Mouse (Mus musculus) hindbrain, embryonic 10.5 days (tissue): ENCODE results near the gene Kdm2b. TPM values are rescaled to one million over a fixed set of nuclear protein-coding genes. Genes with fewer than 3 reads are reported as not detected.

Experiments
- DNase-seq: peaks from one replicate; pipeline ENCODE4 v3.0.0-alpha.2; 2017; ENCODE audit warnings: low spot score
- H3K27ac ChIP-seq: fragments of 300-500 bp; sonication (generic); 2 replicates; pipeline ENCODE4 v1.5.1; 2016; ENCODE audit warnings: mild to moderate bottlenecking, moderate library complexity
- H3K27me3 ChIP-seq: fragments of 300-500 bp; sonication (generic); 2 replicates; pipeline ENCODE4 v1.6.1; 2016; ENCODE audit warnings: mild to moderate bottlenecking; ENCODE audit not compliant: poor library complexity, insufficient read depth, severe bottlenecking
- H3K36me3 ChIP-seq: fragments of 300-500 bp; sonication (generic); 2 replicates; pipeline ENCODE4 v1.6.1; 2016; ENCODE audit warnings: mild to moderate bottlenecking, moderate library complexity
- H3K4me1 ChIP-seq: fragments of 300-500 bp; sonication (generic); replicated peaks from 2 replicates; pipeline ENCODE4 v1.6.1; 2016; ENCODE audit warnings: mild to moderate bottlenecking
- H3K4me3 ChIP-seq: fragments of 300-500 bp; sonication (generic); 2 replicates; pipeline ENCODE4 v1.5.1; 2016; ENCODE audit warnings: mild to moderate bottlenecking, moderate library complexity
- H3K9me3 ChIP-seq: fragments of 300-500 bp; sonication (generic); 2 replicates; pipeline ENCODE4 v1.6.1; 2016; ENCODE audit warnings: mild to moderate bottlenecking, moderate library complexity
- WGBS: fragments of 180-500 bp; shearing (Covaris S2); methylation state at CpG from one replicate; pipeline ENCODE4 v1.1.7; 2016; 5-methylcytosine and 5-hydroxymethylcytosine counted together
- polyA plus RNA-seq: library from polyadenylated mRNA; unstranded; fragments of >200 nt; fragmentation: Nextera tagmentation; extraction: Ambion mirVana; gene quantifications from 2 replicates; pipeline ENCODE4 v1.2.1, GENCODE M21; 2016

Kdm2b gene
- polyA plus RNA-seq, 1 experiment from 2014 or later = 92.4 TPM

DNA sequence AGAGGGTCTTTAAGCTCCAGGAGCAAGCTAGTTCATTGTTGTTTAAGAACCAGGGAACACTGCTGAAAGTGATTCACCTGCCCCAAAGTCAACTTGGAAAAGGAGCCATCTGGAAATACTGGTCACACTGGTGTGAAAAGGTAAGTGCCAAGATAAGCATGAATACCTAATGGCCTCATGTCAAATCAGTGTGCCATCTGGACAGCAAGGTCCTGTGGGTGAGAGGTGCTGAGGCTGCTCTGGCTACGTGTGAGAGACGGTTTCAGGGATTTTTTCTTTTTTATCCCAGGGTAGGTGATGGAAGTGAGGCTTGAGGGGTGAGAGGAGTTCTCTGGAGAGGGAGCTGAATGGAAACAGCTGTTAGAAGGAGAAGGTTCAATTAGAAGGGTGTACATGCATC is 116.0 kb downstream of the Kdm2b start:
- H3K36me3 ChIP-seq = peaks cover 86% of the 10 kb centered on the region
- no peaks in the 10 kb centered on the region for H3K9me3 ChIP-seq
- no peaks in the 10 kb centered on the region for H3K4me1 ChIP-seq
- WGBS = 89% methylated on average over 2 of the region's 2 CpGs
- H3K27me3 ChIP-seq = no peaks in the 10 kb centered on the region
- H3K27ac ChIP-seq = no peak overlapping the region
- no peak overlapping the region for H3K4me3 ChIP-seq
- no peak for DNase-seq

DNA sequence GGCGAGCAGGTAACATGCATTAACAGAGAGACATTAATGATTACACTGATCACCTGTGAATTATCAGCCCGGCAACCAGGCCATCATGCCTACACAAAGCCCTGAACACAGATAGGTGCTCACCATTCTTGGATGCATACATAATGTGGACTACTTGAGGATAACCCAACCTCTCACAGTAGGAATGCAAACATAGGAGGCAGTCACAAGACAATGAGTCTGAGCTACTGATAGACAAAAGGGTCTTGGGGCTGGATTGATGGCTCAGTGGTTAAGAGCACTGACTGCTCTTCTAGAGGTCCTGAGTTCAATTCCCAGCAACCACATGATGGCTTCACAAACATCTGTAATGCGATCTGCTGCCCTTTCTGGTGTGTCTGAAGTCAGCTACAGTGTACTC is 117.0 kb downstream of the Kdm2b start:
- H3K4me3 ChIP-seq = no peak overlapping the region
- peaks cover 86% of the 10 kb centered on the region for H3K36me3 ChIP-seq
- H3K27me3 ChIP-seq = no peaks in the 10 kb centered on the region
- no peak for DNase-seq
- H3K9me3 ChIP-seq = no peaks in the 10 kb centered on the region
- no peak overlapping the region for H3K27ac ChIP-seq
- H3K4me1 ChIP-seq = no peaks in the 10 kb centered on the region
- WGBS = 92% methylated on average over 3 of the region's 3 CpGs

DNA sequence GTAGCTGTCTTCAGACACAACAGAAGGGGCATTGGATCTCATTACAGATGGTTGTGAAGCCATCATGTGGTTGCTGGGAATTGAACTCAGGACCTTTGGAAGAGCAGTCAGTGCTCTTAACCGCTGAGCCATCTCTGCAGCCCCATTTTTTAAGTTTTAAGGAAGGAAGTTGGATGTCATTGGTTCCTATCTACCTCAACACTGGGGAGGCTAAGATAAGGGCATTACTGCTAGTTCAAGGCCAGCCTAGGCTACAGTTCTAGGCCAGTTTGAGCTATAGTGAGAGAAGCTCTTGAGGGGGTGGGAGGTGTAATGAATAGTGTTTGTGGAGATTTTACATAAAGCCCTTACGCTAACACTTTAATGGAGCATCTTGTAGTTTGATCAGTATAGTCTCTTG is 126.6 kb downstream of the Kdm2b start:
- WGBS = 94% methylated on average over 2 of the region's 2 CpGs
- Histone ChIP-seq H3K27me3 (no peaks in the 10 kb centered on the region), H3K36me3 (peaks cover 82% of the 10 kb centered on the region)

GRCm38 (mm10) chr5:122855858-122856257 is 133.8 kb downstream of the Kdm2b start:
- Histone ChIP-seq H3K27me3 (no peaks in the 10 kb centered on the region), H3K36me3 (peaks cover 32% of the 10 kb centered on the region), H3K4me3 (no peak overlapping the region), H3K9me3 (no peaks in the 10 kb centered on the region), H3K4me1 (peaks cover 11% of the 10 kb centered on the region), H3K27ac (no peak overlapping the region)
- DNase-seq = no peak
- WGBS = 87% methylated on average over 3 of the region's 3 CpGs

More for the DNA sequence above, 126.6 kb downstream of the Kdm2b start:
- DNase-seq = no peak
- no peaks in the 10 kb centered on the region for H3K4me1 ChIP-seq
- H3K9me3 ChIP-seq = no peaks in the 10 kb centered on the region
- H3K4me3 ChIP-seq = no peak overlapping the region
- no peak overlapping the region for H3K27ac ChIP-seq

DNA sequence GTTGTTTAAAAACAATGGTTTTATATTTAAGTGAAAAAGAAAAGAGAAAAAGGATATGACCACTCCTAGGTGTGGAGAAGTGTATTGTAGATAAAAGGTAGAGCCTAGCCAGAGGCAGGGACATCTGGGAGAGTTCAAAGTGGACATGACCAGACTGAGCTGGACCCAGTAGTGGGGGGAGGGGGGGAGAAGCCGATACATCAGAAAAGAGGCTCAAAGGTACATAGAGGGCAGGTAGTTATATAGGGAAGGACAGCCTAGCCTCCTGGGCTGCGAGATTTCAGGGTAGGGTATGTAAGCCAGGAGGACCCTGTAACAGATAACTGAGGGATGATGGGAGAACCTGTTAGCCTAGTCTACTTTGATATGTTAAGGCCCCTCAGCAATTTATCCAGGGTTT is 137.0 kb downstream of the Kdm2b start:
- H3K4me1 ChIP-seq = peaks cover 23% of the 10 kb centered on the region
- no peak for DNase-seq

GRCm38 (mm10) chr5:122850319-122851002 is 139.2 kb downstream of the Kdm2b start:
- H3K27ac ChIP-seq = peak overlapping the region; percentile 98
- 0 out of 2 replicates have a peak, but pooled peaks cover 4% of the 10 kb centered on the region for H3K36me3 ChIP-seq
- H3K27me3 ChIP-seq = no peaks in the 10 kb centered on the region
- DNase-seq = no peak
- H3K4me1 ChIP-seq = peaks cover 23% of the 10 kb centered on the region
- peak overlapping the region; percentile 93 for H3K4me3 ChIP-seq
- no peaks in the 10 kb centered on the region for H3K9me3 ChIP-seq
- 1% methylated on average over 38 of the region's 38 CpGs for WGBS

More for the DNA sequence above, 137.0 kb downstream of the Kdm2b start:
- WGBS = 88% methylated on average over 2 of the region's 2 CpGs
- peaks cover 21% of the 10 kb centered on the region for H3K36me3 ChIP-seq
- H3K4me3 ChIP-seq = no peak overlapping the region
- H3K27me3 ChIP-seq = no peaks in the 10 kb centered on the region
- H3K9me3 ChIP-seq = no peaks in the 10 kb centered on the region
- no peak overlapping the region for H3K27ac ChIP-seq

DNA sequence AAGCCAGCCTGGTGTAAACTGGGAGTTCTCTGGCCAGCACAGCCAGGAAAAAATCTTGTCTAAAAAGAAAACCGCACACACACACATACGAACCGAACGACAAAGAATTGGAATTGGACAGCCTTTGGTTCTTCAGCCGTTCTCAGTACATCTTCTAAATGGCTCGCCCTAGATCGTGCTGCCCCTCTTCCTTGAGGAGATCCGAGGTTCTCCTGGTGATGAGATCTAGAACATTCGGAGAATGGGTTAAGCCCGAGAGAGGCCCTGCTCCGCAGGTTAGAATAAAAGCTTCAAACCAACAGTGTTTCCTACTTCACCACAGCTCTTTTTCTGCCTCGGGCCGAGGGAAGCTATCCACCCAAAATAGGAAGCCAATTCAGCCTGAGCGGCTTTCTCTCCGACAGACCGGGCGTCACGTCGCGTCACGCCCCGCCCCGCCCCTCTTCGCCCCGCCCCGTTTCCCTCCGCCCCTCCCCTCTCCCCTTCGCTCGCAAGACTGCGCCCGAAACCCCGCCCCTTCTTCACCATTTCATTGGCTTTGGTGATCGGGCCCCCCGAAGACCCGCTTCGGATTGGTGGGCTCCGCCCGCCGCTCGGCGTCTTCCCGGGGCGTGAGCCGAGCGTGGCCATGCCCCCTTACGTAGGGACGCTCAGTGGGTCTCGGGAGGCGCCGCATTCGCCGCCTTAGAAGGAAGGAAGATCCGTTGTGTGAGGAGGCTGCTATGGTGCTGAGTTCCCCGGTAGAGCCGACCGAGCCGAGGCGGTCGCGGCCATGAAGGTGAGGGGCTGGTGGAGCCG is 139.9 kb downstream of the Kdm2b start, which contains the start of gene Rnf34:
Gene Rnf34, plus strand, starts transcription at position 528 of the 798 bp plus-strand sequence.
- no peaks in the 10 kb centered on the region for H3K9me3 ChIP-seq
- H3K4me1 ChIP-seq = peaks cover 23% of the 10 kb centered on the region
- 2% methylated on average over 61 of the region's 61 CpGs for WGBS
- peak; percentile 99 for DNase-seq
- H3K36me3 ChIP-seq = 0 out of 2 replicates have a peak, but pooled peaks cover 4% of the 10 kb centered on the region
- H3K27ac ChIP-seq = peak within 1 kb of the TSS; percentile 98
- H3K4me3 ChIP-seq = peak within 1 kb of the TSS; percentile 93
- H3K27me3 ChIP-seq = no peaks in the 10 kb centered on the region

DNA sequence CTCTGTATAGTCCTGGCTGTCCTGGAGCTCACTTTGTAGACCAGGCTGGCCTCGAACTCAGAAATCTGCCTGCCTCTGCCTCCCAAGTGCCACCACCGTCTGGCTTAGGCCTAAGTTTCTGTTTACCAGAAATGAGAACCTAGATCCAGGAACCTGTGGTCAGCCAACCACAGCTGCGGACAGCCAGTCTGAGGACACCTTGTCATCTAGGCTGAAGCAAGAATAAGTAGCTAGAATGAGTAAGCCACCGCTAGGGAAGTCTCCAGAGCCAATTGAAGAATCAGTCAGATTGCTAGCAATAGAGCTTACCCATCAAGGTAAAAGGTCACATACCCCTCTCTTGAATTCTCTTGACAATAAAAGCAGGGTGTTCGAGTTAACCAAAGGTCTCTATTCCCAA is 145.8 kb downstream of the Kdm2b start:
- DNase-seq = no peak
- no peak overlapping the region for H3K27ac ChIP-seq
- H3K36me3 ChIP-seq = no peaks in the 10 kb centered on the region
- 85% methylated on average over 5 of the region's 5 CpGs for WGBS
- 0 out of 2 replicates have a peak, but pooled peaks cover 3% of the 10 kb centered on the region for H3K4me1 ChIP-seq
- H3K27me3 ChIP-seq = no peaks in the 10 kb centered on the region
- H3K4me3 ChIP-seq = no peak overlapping the region
- H3K9me3 ChIP-seq = no peaks in the 10 kb centered on the region

DNA sequence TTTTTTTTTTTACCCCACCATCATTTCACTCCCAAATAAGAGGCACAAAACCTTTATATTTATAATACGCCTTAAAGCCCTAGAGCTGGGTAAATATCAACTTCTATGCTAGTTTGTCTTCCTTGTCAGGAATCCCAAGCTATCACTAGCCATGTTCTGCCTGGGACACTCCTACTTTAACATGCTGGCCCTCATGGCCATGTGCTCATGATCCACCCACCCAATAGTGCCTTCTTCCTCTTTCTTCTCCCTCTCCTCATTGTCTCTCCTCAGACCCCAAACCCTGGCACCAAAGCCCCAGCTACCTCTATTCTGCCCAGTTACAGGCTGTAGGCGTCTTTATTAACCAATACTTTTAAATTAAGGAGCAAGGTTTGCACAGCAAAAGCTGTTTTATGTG is 148.5 kb downstream of the Kdm2b start:
- Histone ChIP-seq H3K9me3 (0 out of 2 replicates have a peak, but pooled peaks cover 7% of the 10 kb centered on the region), H3K4me3 (no peak overlapping the region), H3K27me3 (no peaks in the 10 kb centered on the region), H3K27ac (no peak overlapping the region), H3K4me1 (no peaks in the 10 kb centered on the region), H3K36me3 (no peaks in the 10 kb centered on the region)
- DNase-seq = no peak
- whole genome bisulfite sequencing = 85% methylated on average over 2 of the region's 2 CpGs

DNA sequence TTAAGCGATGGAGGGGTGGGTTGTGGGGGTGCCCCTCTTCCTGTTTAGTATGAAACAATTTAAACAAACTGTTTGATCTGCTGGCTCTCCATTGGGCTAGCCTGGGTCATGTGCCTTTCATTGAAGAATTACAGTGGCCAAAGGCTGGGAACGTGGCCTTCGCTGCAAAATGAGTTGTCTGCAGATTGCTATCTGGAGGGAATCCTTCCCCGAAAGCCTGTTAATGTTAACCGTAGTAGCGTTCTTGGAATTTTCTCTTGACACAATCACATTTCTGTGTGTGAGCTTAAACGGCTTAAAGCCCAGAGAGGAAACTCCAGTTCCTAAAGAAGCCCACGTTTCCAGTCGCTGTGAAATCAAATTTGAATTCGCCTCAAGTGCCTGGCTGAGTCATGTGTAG is 156.6 kb downstream of the Kdm2b start:
- H3K9me3 ChIP-seq = 0 out of 2 replicates have a peak, but pooled peaks cover 5% of the 10 kb centered on the region
- H3K36me3 ChIP-seq = no peaks in the 10 kb centered on the region
- H3K27me3 ChIP-seq = no peaks in the 10 kb centered on the region
- no peak overlapping the region for H3K4me3 ChIP-seq
- H3K27ac ChIP-seq = no peak overlapping the region
- DNase-seq = no peak
- H3K4me1 ChIP-seq = no peaks in the 10 kb centered on the region
- WGBS = 85% methylated on average over 10 of the region's 10 CpGs

GRCm38 (mm10) chr5:122832536-122832935 is 157.1 kb downstream of the Kdm2b start:
- Histone ChIP-seq H3K36me3 (no peaks in the 10 kb centered on the region), H3K4me1 (no peaks in the 10 kb centered on the region), H3K9me3 (no peaks in the 10 kb centered on the region), H3K4me3 (no peak overlapping the region), H3K27ac (no peak overlapping the region), H3K27me3 (no peaks in the 10 kb centered on the region)
- 86% methylated on average over 10 of the region's 10 CpGs for WGBS
- no peak for DNase-seq

- no peak overlapping the region for H3K4me3 ChIP-seq
- H3K36me3 ChIP-seq = no peaks in the 10 kb centered on the region
- DNase-seq = no peak
- peaks cover 3% of the 10 kb centered on the region for H3K4me1 ChIP-seq
- H3K27me3 ChIP-seq = no peaks in the 10 kb centered on the region
- H3K9me3 ChIP-seq = no peaks in the 10 kb centered on the region
- H3K27ac ChIP-seq = no peak overlapping the region
- 85% methylated on average over 8 of the region's 8 CpGs for WGBS
Measured at GRCm38 (mm10) chr5:122825099-122825498, 164.5 kb downstream of the Kdm2b start.

GRCm38 (mm10) chr5:122824450-122824849 is 165.2 kb downstream of the Kdm2b start:
- Histone ChIP-seq H3K27ac (no peak overlapping the region), H3K9me3 (no peaks in the 10 kb centered on the region), H3K27me3 (no peaks in the 10 kb centered on the region), H3K4me3 (no peak overlapping the region), H3K36me3 (peaks cover 2% of the 10 kb centered on the region), H3K4me1 (peaks cover 9% of the 10 kb centered on the region)
- 71% methylated on average over 6 of the region's 6 CpGs for WGBS
- no peak for DNase-seq
